Mouse (Mus musculus) spleen, adult 2 months (tissue): Measurements from ENCODE around the gene Shc3. TPM values are rescaled to one million over a fixed set of nuclear protein-coding genes. Genes with fewer than 3 reads are reported as not detected.

Experiments
- DNase-seq, 2 experiments: peaks; one replicate each; pipeline versions ENCODE4 v3.0.0 to v3.0.0-alpha.2; 2012 to 2021; ENCODE audit warnings: low spot score in 2 of 2, low read depth in 1 of 2
- H3K27ac ChIP-seq: fragments of 200-500 bp; 2 replicates; pipeline ENCODE4 v1.5.1; 2012; ENCODE audit warnings: low read length, inconsistent platforms; ENCODE audit not compliant: insufficient read depth
- H3K27me3 ChIP-seq: fragments of 200-500 bp; 2 replicates; pipeline ENCODE4 v1.6.1; 2012; ENCODE audit warnings: mild to moderate bottlenecking, moderate library complexity, low read length, inconsistent platforms; ENCODE audit not compliant: control insufficient read depth, insufficient read depth
- H3K36me3 ChIP-seq: fragments of 200-500 bp; 2 replicates; pipeline ENCODE4 v1.6.1; 2012; ENCODE audit warnings: mild to moderate bottlenecking, low read length, inconsistent platforms; ENCODE audit not compliant: control insufficient read depth, insufficient read depth
- H3K4me1 ChIP-seq: fragments of 200-500 bp; 2 replicates; pipeline ENCODE4 v1.6.1; 2011; ENCODE audit warnings: inconsistent platforms; ENCODE audit not compliant: control insufficient read depth, insufficient read depth, insufficient read length
- H3K4me3 ChIP-seq: fragments of 200-500 bp; 2 replicates; pipeline ENCODE4 v1.5.1; 2011; ENCODE audit warnings: mild to moderate bottlenecking, inconsistent platforms; ENCODE audit not compliant: insufficient read depth, insufficient read length; ENCODE audit errors: extremely low read depth
- CTCF ChIP-seq: fragments of 200-500 bp; IDR thresholded peaks from 2 replicates; pipeline ENCODE4 v1.5.1; 2011; ENCODE audit warnings: mild to moderate bottlenecking, inconsistent platforms; ENCODE audit not compliant: insufficient read depth, insufficient read length, insufficient replicate concordance; ENCODE audit errors: extremely low read depth
- POLR2A ChIP-seq: fragments of 200-500 bp; IDR thresholded peaks from 2 replicates; pipeline ENCODE4 v1.6.1; 2011; ENCODE audit warnings: low read depth, low read length, inconsistent platforms
- WGBS: fragments of 180-500 bp; shearing (Covaris S2); methylation state at CpG from one replicate; pipeline ENCODE4 v1.1.7; 2018; 5-methylcytosine and 5-hydroxymethylcytosine counted together
- polyA plus RNA-seq: library from polyadenylated mRNA; depleted of rRNA; stranded (reverse); fragments of >200 nt; gene quantifications from 2 replicates; pipeline ENCODE4 v1.2.3, GENCODE M21; 2012; rRNA removed

Gene Shc3
- polyA plus RNA-seq, 1 experiment: 0.14 TPM

DNA sequence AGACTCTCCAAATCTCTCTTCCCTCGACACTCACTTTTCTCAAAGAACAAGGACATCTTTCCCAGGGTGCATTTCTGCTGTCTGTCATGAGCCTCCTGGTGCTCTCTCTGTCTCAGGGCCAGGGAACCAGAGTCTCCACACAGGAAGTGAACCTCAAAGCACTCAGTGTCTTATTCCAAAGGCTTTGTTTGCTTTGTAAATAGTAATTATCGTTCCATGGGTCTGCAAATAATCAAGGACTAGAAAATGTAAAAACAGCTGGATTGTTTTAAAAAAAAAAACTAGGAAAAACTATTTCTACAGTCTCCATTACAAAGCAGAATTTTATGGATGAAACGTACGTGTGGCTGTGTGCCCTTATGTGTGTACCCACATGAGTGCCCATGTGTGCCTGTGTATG, 178.8 kb downstream of the Shc3 start:
- no peak for TF ChIP-seq POLR2A
- no peak for TF ChIP-seq CTCF
- DNase-seq: no peak
- Histone ChIP-seq H3K27ac (no peak overlapping the region), H3K27me3 (no peaks in the 10 kb centered on the region), H3K4me1 (peaks cover 20% of the 10 kb centered on the region; the same call in 1 of the 2 replicates), H3K4me3 (no peak overlapping the region), H3K36me3 (no peaks in the 10 kb centered on the region)
- WGBS: 84% methylated on average over 4 of the region's 4 CpGs

DNA sequence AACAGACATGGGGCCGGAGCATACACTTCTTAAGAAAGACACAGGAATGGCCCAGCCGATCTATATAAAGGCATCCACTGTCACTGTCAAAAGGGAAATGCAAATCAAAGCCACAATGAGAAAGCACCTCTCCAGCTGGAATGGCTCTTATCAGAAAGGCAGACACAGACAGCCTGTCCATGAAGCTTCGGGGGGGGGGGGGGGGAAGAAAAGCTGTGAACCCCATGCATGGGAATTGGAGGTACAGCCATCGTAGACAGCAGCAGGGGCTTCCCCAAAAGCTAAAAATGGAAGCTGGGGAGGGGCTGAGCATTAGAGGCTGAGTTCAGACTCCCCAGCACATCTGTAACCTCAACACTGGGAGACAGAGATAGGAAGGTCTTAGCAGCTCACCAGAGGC, 181.3 kb downstream of the Shc3 start:
- Histone ChIP-seq H3K4me1 (peaks cover 17% of the 10 kb centered on the region; the same call in 1 of the 2 replicates), H3K27ac (no peak overlapping the region), H3K4me3 (no peak overlapping the region), H3K27me3 (no peaks in the 10 kb centered on the region), H3K36me3 (no peaks in the 10 kb centered on the region)
- 7% methylated on average over 4 of the region's 4 CpGs for WGBS
- DNase-seq: no peak
- TF ChIP-seq CTCF (no peak), POLR2A (no peak)

DNA sequence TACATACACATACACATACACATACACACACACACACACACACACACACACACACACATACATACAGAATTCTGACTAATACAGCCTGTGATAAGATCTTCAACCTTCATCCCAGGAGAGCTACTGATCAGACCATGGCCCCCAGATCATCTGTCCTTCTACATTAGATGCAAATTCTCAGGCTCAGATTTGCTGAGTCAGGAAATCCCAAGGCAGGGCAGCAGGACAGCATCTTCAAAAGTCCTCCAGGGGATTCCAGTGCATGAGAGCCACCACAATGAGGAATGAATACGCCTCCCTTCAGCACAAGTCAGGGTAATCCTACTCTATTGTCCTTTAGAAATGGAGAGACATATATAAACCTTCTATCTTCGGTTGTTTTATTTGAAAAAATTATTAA, 184.3 kb downstream of the Shc3 start:
- no peak for DNase-seq
- 92% methylated on average over 2 of the region's 2 CpGs for WGBS
- TF ChIP-seq CTCF (no peak), POLR2A (no peak)
- H3K36me3 ChIP-seq: no peaks in the 10 kb centered on the region
- no peaks in the 10 kb centered on the region; the same call in 1 of the 2 replicates for H3K4me1 ChIP-seq
- H3K27ac ChIP-seq: no peak overlapping the region
- H3K27me3 ChIP-seq: no peaks in the 10 kb centered on the region
- no peak overlapping the region for H3K4me3 ChIP-seq

DNA sequence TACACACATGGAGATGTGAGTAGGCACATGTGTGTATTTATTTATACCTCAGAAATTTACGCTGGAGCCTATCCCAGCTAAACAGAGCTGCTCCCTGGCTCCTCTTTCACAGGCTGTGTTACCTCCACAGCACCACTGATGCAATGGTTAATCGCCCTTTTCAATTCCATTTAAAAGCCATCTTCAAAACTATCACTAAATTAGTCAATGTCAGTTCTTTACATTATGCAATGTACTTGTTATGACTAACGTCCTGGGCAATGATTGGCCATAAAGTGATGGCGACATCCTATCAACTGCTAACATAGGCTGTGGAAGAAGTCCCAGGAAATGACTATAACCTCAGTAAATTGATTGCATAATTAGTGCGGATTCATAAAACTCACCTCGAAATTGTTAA, 187.7 kb downstream of the Shc3 start:
- Histone ChIP-seq H3K36me3 (no peaks in the 10 kb centered on the region), H3K27ac (no peak overlapping the region), H3K4me3 (no peak overlapping the region), H3K4me1 (no peaks in the 10 kb centered on the region), H3K27me3 (no peaks in the 10 kb centered on the region)
- 87% methylated on average over 6 of the region's 6 CpGs for WGBS
- no peak for DNase-seq
- TF ChIP-seq CTCF (no peak), POLR2A (no peak)

Other genes with a start within 250 kb of the Shc3 start
- 19.9 and 24.7 TPM in 2 replicates for gene S1pr3, start 160.8 kb downstream of the Shc3 start, polyA plus RNA-seq
- 14.0 and 16.7 TPM in 2 replicates for gene Cks2, start 75.8 kb upstream of the Shc3 start, polyA plus RNA-seq
- gene Secisbp2, start 82.3 kb upstream of the Shc3 start, polyA plus RNA-seq: 25.8 and 28.6 TPM in 2 replicates
- gene Sema4d, start 224.3 kb upstream of the Shc3 start, polyA plus RNA-seq: 77.0 and 103 TPM in 2 replicates